Mouse (Mus musculus) stomach, postnatal 0 days (tissue): ENCODE data around the gene Sycp3. TPM values are rescaled to one million over a fixed set of nuclear protein-coding genes. Genes with fewer than 3 reads are reported as not detected.
A peak's percentile ranks its signal among the peaks of the same experiment; 100 is the strongest.

ENCODE experiments used
- ATAC-seq: fragments of 200-750 bp; cut with Nextera tagmentation; 2 replicates; pipeline ENCODE4 v1.8.0; 2017; ENCODE audit not compliant: low FRiP score, low TSS enrichment
- DNase-seq: peaks from one replicate; pipeline ENCODE4 v3.0.0-alpha.2; 2016; ENCODE audit warnings: low spot score
- H3K27ac ChIP-seq: fragments of 300-500 bp; sonication (generic); replicated peaks from 2 replicates; pipeline ENCODE4 v1.5.1; 2014; ENCODE audit warnings: mild to moderate bottlenecking, control low read depth
- H3K27me3 ChIP-seq: fragments of 300-500 bp; sonication (generic); 2 replicates; pipeline ENCODE4 v1.6.1; 2014; ENCODE audit warnings: low read length; ENCODE audit not compliant: control insufficient read depth, insufficient read depth
- H3K36me3 ChIP-seq: fragments of 300-500 bp; sonication (generic); 2 replicates; pipeline ENCODE4 v1.6.1; 2014; ENCODE audit warnings: low read length, mixed read lengths; ENCODE audit not compliant: control insufficient read depth, insufficient read depth
- H3K4me1 ChIP-seq: fragments of 300-500 bp; sonication (generic); replicated peaks from 2 replicates; pipeline ENCODE4 v1.6.1; 2014; ENCODE audit warnings: antibody characterized with exemption; ENCODE audit not compliant: control insufficient read depth, insufficient read depth
- H3K4me2 ChIP-seq: fragments of 300-500 bp; sonication (generic); replicated peaks from 2 replicates; pipeline ENCODE4 v1.6.1; 2014; ENCODE audit warnings: low read depth, mild to moderate bottlenecking, control low read depth, moderate library complexity
- H3K4me3 ChIP-seq: fragments of 300-500 bp; sonication (generic); 2 replicates; pipeline ENCODE4 v1.5.1; 2014; ENCODE audit warnings: low read depth, low read length, control low read depth
- H3K9ac ChIP-seq: fragments of 300-500 bp; sonication (generic); 2 replicates; pipeline ENCODE4 v1.6.1; 2014; ENCODE audit warnings: mild to moderate bottlenecking, low read length, control low read depth, mixed read lengths
- H3K9me3 ChIP-seq: fragments of 300-500 bp; sonication (generic); 2 replicates; pipeline ENCODE4 v1.6.1; 2016; ENCODE audit warnings: low read length; ENCODE audit not compliant: control insufficient read depth
- CTCF ChIP-seq: IDR thresholded peaks from 2 replicates; pipeline ENCODE4 v1.5.1; 2016; ENCODE audit warnings: antibody characterized with exemption, low read depth, mild to moderate bottlenecking, moderate library complexity
- EP300 ChIP-seq: optimal IDR thresholded peaks from 2 replicates; pipeline ENCODE3; 2016; ENCODE audit warnings: antibody characterized with exemption
- WGBS: fragments of 180-500 bp; shearing (Covaris S2); extraction: QIAGEN DNeasy Blood & Tissue Kit; methylation state at CpG from one replicate; pipeline ENCODE4 v1.1.7; 2014; 5-methylcytosine and 5-hydroxymethylcytosine counted together
- polyA plus RNA-seq: library from polyadenylated mRNA; unstranded; fragments of >200 nt; fragmentation: Nextera tagmentation; extraction: Ambion mirVana; gene quantifications from 2 replicates; pipeline ENCODE4 v1.2.1, GENCODE M21; 2015

Gene Sycp3
- 0.15 TPM in 2 replicates for polyA plus RNA-seq

DNA sequence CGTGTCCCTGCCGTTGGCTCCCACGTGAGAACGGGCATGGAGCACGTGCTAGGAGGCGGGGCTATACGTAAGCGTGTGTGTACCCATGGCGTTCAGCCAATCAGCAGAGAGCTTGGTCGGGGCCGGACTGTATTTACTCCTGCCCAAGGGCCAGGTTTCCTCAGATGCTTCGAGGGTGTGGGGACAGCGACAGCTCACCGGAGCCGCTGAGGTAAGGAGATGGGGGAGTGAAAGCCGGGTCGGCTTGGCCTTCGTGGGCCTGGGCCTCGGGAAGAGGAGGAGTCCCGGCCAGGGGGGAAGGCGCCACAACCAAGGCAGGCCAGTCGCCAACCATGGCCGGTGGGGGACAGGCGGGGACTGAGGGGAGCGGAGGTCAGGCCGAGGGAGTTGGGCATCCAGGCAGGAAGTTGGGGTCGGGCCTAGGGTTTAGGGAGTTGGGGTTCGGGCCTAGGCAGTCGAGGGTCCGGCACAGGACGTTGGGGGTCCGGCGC is at the start of gene Sycp3:
Sycp3 (plus strand) TSS at position 68 of the 491 bp plus-strand sequence.
- ATAC-seq (peak; percentile 40; the same call in 1 of the 2 replicates), DNase-seq (no peak)
- Histone ChIP-seq H3K9ac (no peak within 1 kb of the TSS), H3K27me3 (no peaks in the 10 kb centered on the region), H3K36me3 (no peaks in the 10 kb centered on the region), H3K4me2 (no peak within 1 kb of the TSS), H3K4me3 (no peak within 1 kb of the TSS), H3K4me1 (no peaks in the 10 kb centered on the region), H3K9me3 (no peaks in the 10 kb centered on the region), H3K27ac (no peak within 1 kb of the TSS)
- 84% methylated on average over 33 of the region's 33 CpGs for WGBS
- no peak for TF ChIP-seq EP300
- TF ChIP-seq CTCF, result no peak

- Histone ChIP-seq H3K4me2 (no peak overlapping the region), H3K27ac (no peak overlapping the region), H3K4me1 (no peaks in the 10 kb centered on the region), H3K36me3 (no peaks in the 10 kb centered on the region), H3K4me3 (no peak overlapping the region), H3K9me3 (no peaks in the 10 kb centered on the region), H3K27me3 (no peaks in the 10 kb centered on the region), H3K9ac (no peak overlapping the region)
- 55% methylated on average over 2 of the region's 2 CpGs for WGBS
- no peak for ATAC-seq
- DNase-seq, result no peak
- TF ChIP-seq EP300, result no peak
- no peak for TF ChIP-seq CTCF
These were observed 49.6 kb upstream of the Sycp3 start for GRCm38 (mm10) chr10:88409751-88410150.

DNA sequence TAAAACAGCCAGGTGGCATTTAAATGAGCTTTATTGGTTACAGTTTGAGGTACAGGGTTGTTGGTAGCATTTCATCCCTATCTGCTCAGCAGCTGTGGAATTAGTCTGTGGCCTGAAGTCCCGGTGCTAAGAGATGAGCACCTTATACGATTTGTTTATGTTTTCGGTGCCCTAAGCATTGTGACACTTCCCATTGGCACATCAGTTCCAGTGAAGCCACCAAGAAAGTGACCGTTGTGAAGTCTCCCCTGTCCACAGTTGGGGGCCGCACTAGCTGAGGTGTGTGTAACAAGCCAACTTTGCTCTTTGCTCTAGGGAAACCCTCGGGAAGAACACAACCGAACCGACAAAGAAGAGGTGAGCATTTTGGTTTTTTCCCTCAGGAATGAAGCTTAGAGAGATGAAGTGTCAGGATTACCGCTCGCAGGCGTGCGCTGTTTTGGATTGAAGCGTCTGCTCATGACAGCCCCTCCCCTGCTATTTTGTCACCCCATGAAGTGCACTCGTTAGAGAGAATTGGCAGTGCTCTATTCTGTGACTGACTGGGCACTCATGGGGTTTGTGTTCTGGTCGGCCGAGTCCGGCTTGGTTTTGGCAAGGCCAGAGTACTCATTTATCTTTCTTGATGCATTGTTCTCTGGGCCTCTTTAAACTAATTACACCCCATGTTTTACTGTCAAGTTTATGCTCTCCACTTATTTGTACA is 46.9 kb upstream of the Sycp3 start:
- Histone ChIP-seq H3K4me3 (no peak overlapping the region), H3K4me1 (no peaks in the 10 kb centered on the region), H3K27ac (no peak overlapping the region), H3K9ac (no peak overlapping the region), H3K27me3 (no peaks in the 10 kb centered on the region), H3K4me2 (no peak overlapping the region), H3K9me3 (no peaks in the 10 kb centered on the region), H3K36me3 (no peaks in the 10 kb centered on the region)
- 66% methylated on average over 17 of the region's 17 CpGs for WGBS
- ATAC-seq (no peak), DNase-seq (no peak)
- no peak for TF ChIP-seq EP300
- TF ChIP-seq CTCF, result no peak

DNA sequence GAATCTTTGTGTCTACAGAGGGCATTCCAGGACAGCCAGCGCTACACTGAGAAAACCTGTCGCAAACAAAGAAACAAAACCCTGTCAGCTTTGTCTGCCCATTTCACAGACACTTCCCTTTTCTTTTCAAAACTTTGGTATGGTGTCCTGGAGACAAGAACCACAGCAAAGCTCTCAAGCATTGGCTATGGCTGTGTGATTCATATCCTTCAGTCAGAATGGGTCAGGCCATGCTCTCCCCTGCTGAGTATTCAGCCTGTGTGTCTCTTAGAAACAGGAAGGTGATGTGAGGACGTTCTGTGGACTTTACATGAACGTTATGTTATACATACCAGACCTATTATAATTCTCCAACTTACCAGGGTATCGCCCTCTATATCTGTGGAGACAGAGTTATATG is 41.7 kb upstream of the Sycp3 start:
- Histone ChIP-seq H3K36me3 (peaks cover 5% of the 10 kb centered on the region; the same call in 1 of the 2 replicates), H3K9me3 (no peaks in the 10 kb centered on the region), H3K27ac (no peak overlapping the region), H3K9ac (no peak overlapping the region), H3K27me3 (no peaks in the 10 kb centered on the region), H3K4me2 (no peak overlapping the region), H3K4me3 (no peak overlapping the region), H3K4me1 (no peaks in the 10 kb centered on the region)
- ATAC-seq (no peak), DNase-seq (no peak)
- WGBS, result 85% methylated on average over 5 of the region's 5 CpGs
- TF ChIP-seq EP300, result no peak
- no peak for TF ChIP-seq CTCF

DNA sequence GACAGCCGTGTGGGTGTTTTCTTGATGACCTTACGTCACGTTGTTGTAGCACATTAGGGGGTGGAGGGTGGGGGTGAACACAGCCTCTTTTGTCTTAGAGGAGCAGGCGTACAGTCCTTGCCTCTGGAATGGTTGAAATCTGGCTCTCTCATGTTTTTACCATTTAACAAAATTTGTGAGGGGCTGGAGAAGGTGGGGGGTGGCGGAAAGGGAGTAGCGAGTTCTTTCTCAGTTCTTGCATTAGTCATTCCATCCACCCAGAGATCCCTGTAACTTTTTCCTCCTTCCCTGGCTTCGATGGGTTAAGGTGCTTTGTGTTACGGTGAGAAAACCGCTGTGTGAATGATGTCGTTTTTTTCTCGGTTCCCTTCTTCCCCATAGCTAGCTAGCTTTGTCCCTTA is 39.2 kb upstream of the Sycp3 start:
- Histone ChIP-seq H3K9me3 (no peaks in the 10 kb centered on the region), H3K9ac (no peak overlapping the region), H3K4me1 (no peaks in the 10 kb centered on the region), H3K4me3 (no peak overlapping the region), H3K27ac (no peak overlapping the region), H3K27me3 (no peaks in the 10 kb centered on the region), H3K4me2 (no peak overlapping the region), H3K36me3 (peaks cover 5% of the 10 kb centered on the region; the same call in 1 of the 2 replicates)
- 74% methylated on average over 11 of the region's 11 CpGs for WGBS
- ATAC-seq (no peak), DNase-seq (no peak)
- TF ChIP-seq CTCF (no peak), EP300 (no peak)

- Histone ChIP-seq H3K4me2 (no peak overlapping the region), H3K36me3 (peaks cover 5% of the 10 kb centered on the region; the same call in 1 of the 2 replicates), H3K27ac (no peak overlapping the region), H3K4me3 (no peak overlapping the region), H3K9ac (no peak overlapping the region), H3K9me3 (no peaks in the 10 kb centered on the region), H3K4me1 (no peaks in the 10 kb centered on the region), H3K27me3 (no peaks in the 10 kb centered on the region)
- DNase-seq (no peak), ATAC-seq (no peak)
- WGBS, result 92% methylated on average over 19 of the region's 19 CpGs
- TF ChIP-seq EP300, result no peak
- no peak for TF ChIP-seq CTCF
These were observed 38.5 kb upstream of the Sycp3 start for GRCm38 (mm10) chr10:88420655-88421435.
